Mouse (Mus musculus): ENCODE results near the gene Oas1f.

- no peak for TF ChIP-seq POLR2A (IDR thresholded peaks at IDR 0.05; ENCODE audit: insufficient read length, low read depth)
- TF ChIP-seq POLR2AphosphoS2 (IDR thresholded peaks at IDR 0.05; ENCODE audit: insufficient read length, low read depth), result no peak
- TF ChIP-seq TCF12 (IDR thresholded peaks at IDR 0.05; ENCODE audit: insufficient read depth, poor library complexity, severe bottlenecking), result no peak
- TF ChIP-seq SRF (IDR thresholded peaks at IDR 0.05; ENCODE audit: control insufficient read depth, insufficient read length, low read depth), result no peak
- no peak for TF ChIP-seq MYOG (IDR thresholded peaks at IDR 0.05; ENCODE audit: control insufficient read depth in 1 of 3, insufficient read depth in 1 of 3, insufficient read length in 2 of 3, low read depth in 2 of 3)
- no peak for TF ChIP-seq MYOD1 (IDR thresholded peaks at IDR 0.05; ENCODE audit: control insufficient read depth in 1 of 3, insufficient read length in 2 of 3, low read depth in 2 of 3)
- no peak for TF ChIP-seq MAX (IDR thresholded peaks at IDR 0.05; ENCODE audit: low read depth)
Measured at GRCm38 (mm10) chr5:120887831-120888230, 40.7 kb downstream of the Oas1f start.

Measured in myocyte (in vitro differentiated cells).